Mouse (Mus musculus) hindbrain, embryonic 15.5 days (tissue): ENCODE data around the gene Slc38a4. TPM values are rescaled to one million over a fixed set of nuclear protein-coding genes. Genes with fewer than 3 reads are reported as not detected.

Experiments
- ATAC-seq: fragments of 200-750 bp; cut with Nextera tagmentation; 2 replicates; pipeline ENCODE4 v1.8.0; 2017; ENCODE audit warnings: low read depth, moderate number of reproducible peaks, moderate TSS enrichment; ENCODE audit not compliant: low FRiP score
- H3K27ac ChIP-seq: fragments of 300-500 bp; sonication (generic); replicated peaks from 2 replicates; pipeline ENCODE4 v1.5.1; 2015; ENCODE audit warnings: mild to moderate bottlenecking, inconsistent platforms
- H3K27me3 ChIP-seq: fragments of 300-500 bp; sonication (generic); 2 replicates; pipeline ENCODE4 v1.6.1; 2015; ENCODE audit warnings: control low read depth, inconsistent platforms
- H3K36me3 ChIP-seq: fragments of 300-500 bp; sonication (generic); 2 replicates; pipeline ENCODE4 v1.6.1; 2015; ENCODE audit warnings: control low read depth, inconsistent platforms
- H3K4me1 ChIP-seq: fragments of 300-500 bp; sonication (generic); replicated peaks from 2 replicates; pipeline ENCODE4 v1.6.1; 2015; ENCODE audit warnings: control low read depth, inconsistent platforms
- H3K4me2 ChIP-seq: fragments of 300-500 bp; sonication (generic); 2 replicates; pipeline ENCODE4 v1.6.1; 2015; ENCODE audit warnings: moderate library complexity, mild to moderate bottlenecking, inconsistent platforms
- H3K4me3 ChIP-seq: fragments of 300-500 bp; sonication (generic); 2 replicates; pipeline ENCODE4 v1.5.1; 2015; ENCODE audit warnings: mild to moderate bottlenecking, inconsistent platforms
- H3K9ac ChIP-seq: fragments of 300-500 bp; sonication (generic); 2 replicates; pipeline ENCODE4 v1.6.1; 2015; ENCODE audit warnings: inconsistent platforms
- H3K9me3 ChIP-seq: fragments of 300-500 bp; sonication (generic); 2 replicates; pipeline ENCODE4 v1.6.1; 2016; ENCODE audit warnings: control low read depth, inconsistent platforms
- WGBS: fragments of 180-500 bp; shearing (Covaris S2); methylation state at CpG from one replicate; pipeline ENCODE4 v1.1.7; 2015; 5-methylcytosine and 5-hydroxymethylcytosine counted together
- polyA plus RNA-seq: library from polyadenylated mRNA; unstranded; fragments of >200 nt; fragmentation: Nextera tagmentation; extraction: Ambion mirVana; gene quantifications from 2 replicates; pipeline ENCODE4 v1.2.1, GENCODE M21; 2015

Gene Slc38a4
- polyA plus RNA-seq, 1 experiment from 2014 or later: 3.2 TPM

DNA sequence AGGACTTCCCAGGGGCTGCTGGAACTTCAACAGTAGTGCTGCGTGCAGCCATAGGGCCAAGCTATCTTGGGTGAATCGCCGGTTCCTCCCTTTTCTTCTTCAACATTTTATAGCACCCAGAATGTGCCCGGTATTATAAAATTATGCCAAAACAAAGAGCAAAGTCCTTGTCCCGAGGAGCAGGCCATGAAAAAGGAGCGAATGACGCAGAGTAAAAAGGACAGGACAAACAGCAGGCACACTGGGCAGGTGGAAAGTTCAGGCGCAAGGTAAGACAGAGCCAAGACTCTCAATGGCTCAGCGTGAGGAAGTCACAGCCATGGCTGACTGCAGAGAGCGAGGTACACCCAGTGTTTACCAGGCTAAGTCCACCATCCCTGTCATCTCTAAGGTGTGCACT is 5.7 kb downstream of the Slc38a4 start:
- Histone ChIP-seq H3K9ac (no peak overlapping the region), H3K4me1 (peaks cover 8% of the 10 kb centered on the region), H3K27me3 (0 out of 2 replicates have a peak, but pooled peaks cover 2% of the 10 kb centered on the region), H3K9me3 (no peaks in the 10 kb centered on the region), H3K4me2 (no peak overlapping the region), H3K27ac (no peak overlapping the region), H3K4me3 (no peak overlapping the region), H3K36me3 (no peaks in the 10 kb centered on the region)
- WGBS: 72% methylated on average over 10 of the region's 10 CpGs
- no peak for ATAC-seq

DNA sequence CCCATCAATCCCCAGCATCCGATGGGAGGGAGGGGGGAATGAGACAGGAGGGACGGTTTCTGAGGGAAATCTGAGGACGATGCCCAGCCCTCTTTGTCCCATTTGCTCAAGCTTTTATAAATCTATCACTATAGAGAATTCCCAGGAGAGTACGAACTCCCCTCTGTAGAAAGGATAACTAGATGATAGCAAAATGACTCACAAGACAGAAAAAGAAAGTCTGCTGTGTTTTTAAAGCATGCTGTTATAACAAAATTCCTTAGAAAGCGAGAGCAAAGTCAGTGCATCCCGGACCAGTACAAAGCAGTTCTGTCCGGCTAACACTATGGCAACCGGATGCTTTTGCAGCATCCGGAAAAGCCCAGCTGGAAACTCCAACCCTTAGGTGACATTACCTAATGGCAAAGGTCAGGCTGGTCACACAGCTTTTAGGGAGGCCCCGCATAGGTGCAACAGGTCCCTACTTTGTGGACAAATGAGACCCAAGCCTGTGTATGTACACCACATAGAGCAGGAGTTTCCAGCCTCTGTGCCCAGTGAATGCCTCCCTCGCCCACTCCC is 6.4 kb downstream of the Slc38a4 start:
- Histone ChIP-seq H3K4me3 (no peak overlapping the region), H3K36me3 (no peaks in the 10 kb centered on the region), H3K9me3 (no peaks in the 10 kb centered on the region), H3K4me1 (peaks cover 1% of the 10 kb centered on the region), H3K9ac (no peak overlapping the region), H3K27me3 (0 out of 2 replicates have a peak, but pooled peaks cover 2% of the 10 kb centered on the region), H3K27ac (no peak overlapping the region), H3K4me2 (no peak overlapping the region)
- 57% methylated on average over 11 of the region's 11 CpGs for WGBS
- no peak for ATAC-seq

GRCm38 (mm10) chr15:97048267-97048666 is 7.5 kb downstream of the Slc38a4 start:
- Histone ChIP-seq H3K4me2 (no peak overlapping the region), H3K4me3 (no peak overlapping the region), H3K4me1 (no peaks in the 10 kb centered on the region), H3K27me3 (0 out of 2 replicates have a peak, but pooled peaks cover 2% of the 10 kb centered on the region), H3K9me3 (no peaks in the 10 kb centered on the region), H3K36me3 (no peaks in the 10 kb centered on the region), H3K9ac (no peak overlapping the region), H3K27ac (no peak overlapping the region)
- 88% methylated on average over 5 of the region's 5 CpGs for WGBS
- no peak for ATAC-seq

DNA sequence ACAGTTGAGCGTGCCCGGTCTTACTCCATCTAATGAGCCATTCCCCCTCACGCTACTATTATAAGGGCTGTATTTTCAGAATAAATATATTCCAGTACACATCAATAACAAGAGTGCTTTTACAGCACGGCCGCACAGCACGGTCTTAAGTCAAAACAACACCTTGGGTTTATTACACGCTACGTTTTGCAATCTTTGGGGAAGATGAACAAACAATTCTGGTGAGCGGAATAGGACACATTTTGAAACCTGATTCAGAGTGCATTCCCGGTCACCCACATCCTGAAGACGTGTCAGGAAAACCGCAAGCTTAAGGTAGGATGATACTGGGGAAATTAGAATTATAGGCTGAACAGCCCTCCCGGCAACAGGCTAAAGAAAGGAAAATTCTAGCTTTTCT is 11.8 kb downstream of the Slc38a4 start:
- WGBS: 89% methylated on average over 13 of the region's 13 CpGs
- no peak overlapping the region for H3K4me3 ChIP-seq
- H3K36me3 ChIP-seq: no peaks in the 10 kb centered on the region
- no peak overlapping the region for H3K9ac ChIP-seq
- H3K9me3 ChIP-seq: no peaks in the 10 kb centered on the region
- no peak for ATAC-seq
- no peaks in the 10 kb centered on the region for H3K4me1 ChIP-seq
- no peak overlapping the region for H3K4me2 ChIP-seq
- H3K27me3 ChIP-seq: no peaks in the 10 kb centered on the region
- no peak overlapping the region for H3K27ac ChIP-seq

DNA sequence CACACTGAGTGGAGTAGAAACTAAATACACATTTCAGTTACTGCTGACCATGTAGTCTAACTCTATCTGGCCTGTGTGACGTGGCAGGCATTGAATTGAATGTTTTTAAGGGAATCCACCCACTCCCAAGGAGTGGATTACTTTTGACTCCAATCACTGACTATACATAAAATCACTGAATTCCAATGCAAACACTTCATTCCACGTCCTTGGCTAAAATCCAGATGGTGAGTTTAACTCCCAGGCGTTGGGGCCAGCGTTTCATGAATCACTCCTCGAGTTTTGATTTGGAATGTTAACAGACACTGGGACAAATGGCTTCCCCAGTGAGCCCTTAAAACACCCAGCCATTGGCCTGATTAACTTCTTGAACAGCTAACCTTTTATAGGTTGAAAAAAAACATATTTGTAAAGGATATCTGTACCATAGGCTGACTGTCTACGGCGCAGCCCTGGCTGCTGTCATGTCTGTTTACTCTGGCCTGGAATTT is 13.7 kb downstream of the Slc38a4 start:
- no peak overlapping the region for H3K27ac ChIP-seq
- no peaks in the 10 kb centered on the region for H3K4me1 ChIP-seq
- no peak for ATAC-seq
- H3K9ac ChIP-seq: no peak overlapping the region
- no peak overlapping the region for H3K4me2 ChIP-seq
- 76% methylated on average over 7 of the region's 7 CpGs for WGBS
- H3K27me3 ChIP-seq: no peaks in the 10 kb centered on the region
- no peaks in the 10 kb centered on the region for H3K9me3 ChIP-seq
- H3K36me3 ChIP-seq: no peaks in the 10 kb centered on the region
- no peak overlapping the region for H3K4me3 ChIP-seq

DNA sequence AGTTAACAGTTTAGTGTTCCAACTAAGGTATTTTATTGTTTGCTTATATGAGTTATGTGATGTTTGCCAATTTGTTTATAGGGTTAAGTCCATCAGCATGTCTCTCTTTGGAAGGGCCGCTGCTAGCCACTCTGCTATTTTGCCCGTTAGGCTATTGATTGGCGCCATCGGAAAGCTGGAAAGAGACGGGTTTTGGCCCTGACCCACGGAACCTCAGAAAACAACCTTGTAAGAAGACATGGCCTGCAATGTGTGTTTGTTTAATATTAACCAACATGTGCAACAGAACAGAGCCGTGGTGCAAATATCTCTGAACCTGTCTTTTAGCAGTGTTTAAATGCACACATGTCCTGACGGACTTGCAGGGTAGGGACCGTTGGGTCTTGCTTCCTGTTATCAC is 14.6 kb downstream of the Slc38a4 start:
- Histone ChIP-seq H3K4me3 (no peak overlapping the region), H3K4me2 (no peak overlapping the region), H3K27ac (no peak overlapping the region), H3K27me3 (no peaks in the 10 kb centered on the region), H3K9ac (no peak overlapping the region), H3K9me3 (no peaks in the 10 kb centered on the region), H3K4me1 (no peaks in the 10 kb centered on the region), H3K36me3 (no peaks in the 10 kb centered on the region)
- ATAC-seq: no peak
- WGBS: 92% methylated on average over 9 of the region's 9 CpGs

GRCm38 (mm10) chr15:97037710-97038109 is 18.0 kb downstream of the Slc38a4 start:
- Histone ChIP-seq H3K9ac (no peak overlapping the region), H3K27ac (no peak overlapping the region), H3K4me3 (no peak overlapping the region), H3K4me2 (no peak overlapping the region), H3K9me3 (no peaks in the 10 kb centered on the region), H3K4me1 (no peaks in the 10 kb centered on the region), H3K27me3 (no peaks in the 10 kb centered on the region), H3K36me3 (no peaks in the 10 kb centered on the region)
- ATAC-seq: no peak
- 95% methylated on average over 8 of the region's 8 CpGs for WGBS

DNA sequence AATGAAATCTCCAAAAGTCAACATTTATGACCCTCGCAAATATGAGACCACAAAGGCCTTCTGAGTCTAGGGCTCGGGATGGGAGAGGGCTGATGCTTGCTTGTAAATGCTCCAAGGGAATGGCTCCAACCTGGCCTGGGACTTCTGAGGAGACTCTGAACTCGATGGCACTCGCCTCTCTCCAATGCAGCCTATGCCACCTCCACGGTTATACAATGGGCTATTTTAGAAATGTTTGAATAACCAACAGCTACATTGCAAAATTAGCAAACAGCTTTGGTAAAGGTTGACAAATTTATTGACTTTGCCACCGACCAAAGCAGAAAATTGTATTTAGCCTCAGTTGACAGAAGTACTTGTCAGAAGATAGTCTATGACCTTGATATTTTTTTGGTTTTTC is 19.9 kb downstream of the Slc38a4 start:
- Histone ChIP-seq H3K4me2 (no peak overlapping the region), H3K36me3 (no peaks in the 10 kb centered on the region), H3K9me3 (no peaks in the 10 kb centered on the region), H3K4me3 (no peak overlapping the region), H3K27ac (no peak overlapping the region), H3K9ac (no peak overlapping the region), H3K4me1 (no peaks in the 10 kb centered on the region), H3K27me3 (no peaks in the 10 kb centered on the region)
- WGBS: 91% methylated on average over 6 of the region's 6 CpGs
- no peak for ATAC-seq

GRCm38 (mm10) chr15:97033485-97033991 is 22.2 kb downstream of the Slc38a4 start:
- 54% methylated on average over 9 of the region's 9 CpGs for WGBS
- Histone ChIP-seq H3K9ac (no peak overlapping the region), H3K27me3 (no peaks in the 10 kb centered on the region), H3K4me2 (no peak overlapping the region), H3K4me1 (no peaks in the 10 kb centered on the region), H3K9me3 (no peaks in the 10 kb centered on the region), H3K4me3 (no peak overlapping the region), H3K36me3 (no peaks in the 10 kb centered on the region), H3K27ac (no peak overlapping the region)
- no peak for ATAC-seq

GRCm38 (mm10) chr15:97031886-97032285 is 23.9 kb downstream of the Slc38a4 start:
- Histone ChIP-seq H3K4me3 (no peak overlapping the region), H3K4me1 (no peaks in the 10 kb centered on the region), H3K36me3 (no peaks in the 10 kb centered on the region), H3K4me2 (no peak overlapping the region), H3K27me3 (no peaks in the 10 kb centered on the region), H3K9me3 (no peaks in the 10 kb centered on the region), H3K27ac (no peak overlapping the region), H3K9ac (no peak overlapping the region)
- no peak for ATAC-seq
- WGBS: 96% methylated on average over 5 of the region's 5 CpGs

DNA sequence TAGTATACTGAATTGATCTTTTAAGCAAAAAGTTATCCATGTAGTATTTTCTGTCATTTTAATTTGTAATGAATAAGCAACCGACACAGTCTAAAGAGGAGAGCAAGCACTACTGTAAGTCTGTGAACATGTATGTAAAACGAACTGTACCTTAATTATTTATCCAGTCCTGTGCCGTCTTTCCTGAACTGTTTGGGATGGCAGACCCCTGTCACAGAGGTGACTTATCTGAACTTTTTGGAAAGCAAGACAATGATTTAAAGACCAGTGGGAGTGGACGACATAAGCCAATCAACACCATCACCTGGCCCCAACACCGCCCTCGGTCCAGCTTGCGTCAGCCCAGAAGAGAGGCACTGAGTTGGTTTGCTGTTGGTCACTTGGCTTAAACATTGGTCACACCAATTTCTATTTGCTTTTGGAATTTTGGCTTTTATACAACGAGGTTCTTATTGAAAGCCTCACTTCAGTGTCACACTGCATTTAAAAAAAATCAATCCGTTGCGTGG is 24.7 kb downstream of the Slc38a4 start:
- Histone ChIP-seq H3K27ac (no peak overlapping the region), H3K27me3 (no peaks in the 10 kb centered on the region), H3K36me3 (no peaks in the 10 kb centered on the region), H3K4me1 (no peaks in the 10 kb centered on the region), H3K4me3 (no peak overlapping the region), H3K4me2 (no peak overlapping the region), H3K9ac (no peak overlapping the region), H3K9me3 (no peaks in the 10 kb centered on the region)
- 95% methylated on average over 10 of the region's 10 CpGs for WGBS
- no peak for ATAC-seq

GRCm38 (mm10) chr15:97030136-97030535 is 25.6 kb downstream of the Slc38a4 start:
- no peaks in the 10 kb centered on the region for H3K27me3 ChIP-seq
- no peak overlapping the region for H3K9ac ChIP-seq
- H3K4me2 ChIP-seq: no peak overlapping the region
- no peaks in the 10 kb centered on the region for H3K36me3 ChIP-seq
- no peak overlapping the region for H3K27ac ChIP-seq
- no peaks in the 10 kb centered on the region for H3K4me1 ChIP-seq
- H3K9me3 ChIP-seq: no peaks in the 10 kb centered on the region
- no peak overlapping the region for H3K4me3 ChIP-seq
- no peak for ATAC-seq
- WGBS: 82% methylated on average over 4 of the region's 4 CpGs
